Mouse (Mus musculus) kidney, adult 2 months (tissue): ENCODE measurements around the gene Abcb4. TPM values are rescaled to one million over a fixed set of nuclear protein-coding genes. Genes with fewer than 3 reads are reported as not detected.

Source experiments
- DNase-seq: peaks from one replicate; pipeline ENCODE4 v3.0.0; 2021
- H3K27ac ChIP-seq: fragments of 200-500 bp; 2 replicates; pipeline ENCODE4 v1.5.1; 2012; ENCODE audit warnings: low read depth, low read length, control low read depth, inconsistent platforms; ENCODE audit not compliant: insufficient read depth
- H3K27me3 ChIP-seq: fragments of 200-500 bp; replicated peaks from 2 replicates; pipeline ENCODE4 v1.6.1; 2012; ENCODE audit warnings: mild to moderate bottlenecking, moderate library complexity, low read length, inconsistent platforms; ENCODE audit not compliant: control insufficient read depth, insufficient read depth
- H3K36me3 ChIP-seq: fragments of 200-500 bp; 2 replicates; pipeline ENCODE4 v1.6.1; 2012; ENCODE audit warnings: mild to moderate bottlenecking, moderate library complexity, low read length, inconsistent platforms; ENCODE audit not compliant: control insufficient read depth, insufficient read depth
- H3K4me1 ChIP-seq: fragments of 200-500 bp; 2 replicates; pipeline ENCODE4 v1.6.1; 2011; ENCODE audit warnings: low read length; ENCODE audit not compliant: control insufficient read depth, insufficient read depth
- H3K4me3 ChIP-seq: fragments of 200-500 bp; 2 replicates; pipeline ENCODE4 v1.5.1; 2011; ENCODE audit warnings: mild to moderate bottlenecking, low read depth, low read length, control low read depth; ENCODE audit not compliant: insufficient read depth
- CTCF ChIP-seq: fragments of 200-500 bp; conservative IDR thresholded peaks from 2 replicates; pipeline ENCODE4 v1.5.1; 2011; ENCODE audit warnings: low read depth, mild to moderate bottlenecking, control low read depth, low read length, moderate library complexity, mixed read lengths; ENCODE audit not compliant: insufficient read depth, insufficient read length
- POLR2A ChIP-seq: fragments of 200-500 bp; IDR thresholded peaks from one replicate; pipeline ENCODE4 v1.6.1; 2011; ENCODE audit warnings: low read depth, low read length, control low read depth
- WGBS: fragments of 180-500 bp; shearing (Covaris S2); methylation state at CpG from one replicate; pipeline ENCODE4 v1.1.7; 2018; 5-methylcytosine and 5-hydroxymethylcytosine counted together
- polyA plus RNA-seq: library from polyadenylated mRNA; depleted of rRNA; stranded (reverse); fragments of >200 nt; gene quantifications from 2 replicates; pipeline ENCODE4 v1.2.3, GENCODE M21; 2012

Gene Abcb4
- polyA plus RNA-seq, 1 experiment, result 0.33 TPM

DNA sequence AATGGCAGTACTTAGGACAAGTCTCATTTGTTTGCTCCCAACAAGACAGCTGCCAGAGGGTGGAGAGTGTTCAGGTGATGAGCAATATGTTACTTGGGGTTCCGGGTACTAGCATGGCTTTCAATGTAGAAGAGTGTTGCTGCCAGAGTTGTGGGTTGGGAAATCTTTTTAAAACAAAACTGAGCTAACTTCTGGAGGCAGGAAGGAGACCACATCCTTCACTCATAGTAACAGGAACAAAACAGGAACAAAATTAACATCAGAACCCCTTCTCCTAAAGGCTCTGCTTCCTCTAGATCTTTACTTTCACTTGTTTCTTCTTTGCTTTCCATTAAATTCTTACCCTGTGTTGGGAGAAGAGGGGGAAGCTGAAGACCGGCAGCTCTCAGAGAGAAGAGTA lies 60.1 kb downstream of the Abcb4 start:
- WGBS, result 88% methylated on average over 2 of the region's 2 CpGs
- no peaks in the 10 kb centered on the region for H3K27me3 ChIP-seq
- H3K36me3 ChIP-seq, result no peaks in the 10 kb centered on the region
- TF ChIP-seq CTCF (no peak), POLR2A (no peak)
- no peak overlapping the region for H3K4me3 ChIP-seq
- H3K27ac ChIP-seq, result no peak overlapping the region
- no peak for DNase-seq
- H3K4me1 ChIP-seq, result no peaks in the 10 kb centered on the region

DNA sequence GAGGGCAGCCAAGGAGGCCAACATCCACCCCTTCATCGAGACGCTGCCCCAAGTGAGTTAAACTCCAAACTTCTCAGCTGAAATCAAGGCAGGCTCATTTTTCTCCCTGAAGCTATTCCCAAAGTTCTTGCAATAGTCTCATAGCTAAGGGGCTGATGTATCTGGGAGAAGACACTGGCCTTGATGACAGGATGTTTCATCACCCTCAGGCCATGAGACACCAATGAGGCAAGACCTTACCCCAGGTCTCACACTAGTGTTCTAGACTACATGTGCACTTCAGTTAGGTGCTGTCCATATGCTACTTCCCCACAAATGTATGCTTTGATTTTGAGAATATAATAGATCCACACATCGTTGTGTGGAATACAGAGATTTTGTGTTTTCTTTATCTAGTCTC lies 62.0 kb downstream of the Abcb4 start:
- no peak overlapping the region for H3K4me3 ChIP-seq
- H3K36me3 ChIP-seq, result no peaks in the 10 kb centered on the region
- TF ChIP-seq POLR2A, result no peak
- TF ChIP-seq CTCF, result no peak
- no peak for DNase-seq
- no peaks in the 10 kb centered on the region for H3K27me3 ChIP-seq
- H3K4me1 ChIP-seq, result no peaks in the 10 kb centered on the region
- WGBS, result 95% methylated on average over 3 of the region's 3 CpGs
- no peak overlapping the region for H3K27ac ChIP-seq

DNA sequence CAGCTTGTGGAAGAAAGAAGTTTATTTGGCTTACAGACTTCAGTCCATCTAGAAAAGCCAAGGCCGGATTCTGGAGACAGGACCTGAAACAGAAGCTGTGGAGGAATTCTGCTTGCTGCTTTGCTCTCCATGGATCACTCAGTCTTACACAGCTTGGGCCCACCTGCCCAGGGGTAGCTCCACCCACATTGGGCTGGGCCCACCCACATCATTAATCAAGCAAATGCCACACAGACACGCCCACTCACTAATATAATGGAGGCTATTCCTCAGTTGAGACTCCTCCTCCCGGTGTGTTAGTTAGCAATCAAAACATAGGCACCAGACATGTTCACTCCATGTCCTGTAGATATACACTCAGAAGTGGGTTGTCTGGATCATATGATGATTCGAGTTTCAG lies 67.0 kb downstream of the Abcb4 start:
- 83% methylated on average over 4 of the region's 4 CpGs for WGBS
- no peak for DNase-seq
- no peaks in the 10 kb centered on the region for H3K27me3 ChIP-seq
- H3K4me1 ChIP-seq, result no peaks in the 10 kb centered on the region
- H3K36me3 ChIP-seq, result peaks cover 8% of the 10 kb centered on the region
- no peak overlapping the region for H3K27ac ChIP-seq
- TF ChIP-seq CTCF (no peak), POLR2A (no peak)
- H3K4me3 ChIP-seq, result no peak overlapping the region

DNA sequence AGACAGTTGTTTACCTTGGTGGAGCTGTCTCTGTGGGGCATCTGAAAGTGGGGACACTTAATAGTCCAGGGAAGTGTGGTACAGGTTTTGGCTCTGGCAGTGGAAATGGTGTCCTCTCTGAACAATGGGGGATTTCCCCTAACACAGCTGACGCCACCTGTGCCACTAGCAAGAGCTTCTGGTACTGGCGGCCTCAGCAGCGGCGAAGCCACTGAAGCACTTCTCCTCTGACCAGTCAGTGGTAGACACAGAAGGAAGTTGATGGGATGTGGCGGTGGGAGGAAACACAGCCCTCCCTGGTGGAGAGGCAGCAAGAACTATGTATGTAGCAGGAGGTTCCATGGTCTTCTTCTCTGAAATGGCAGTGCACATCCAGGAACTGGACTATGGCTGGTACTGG lies 71.0 kb downstream of the Abcb4 start:
- H3K4me3 ChIP-seq, result no peak overlapping the region
- H3K36me3 ChIP-seq, result peaks cover 22% of the 10 kb centered on the region
- H3K27me3 ChIP-seq, result no peaks in the 10 kb centered on the region
- WGBS, result 91% methylated on average over 5 of the region's 5 CpGs
- H3K4me1 ChIP-seq, result no peaks in the 10 kb centered on the region
- no peak for TF ChIP-seq CTCF
- TF ChIP-seq POLR2A, result no peak
- H3K27ac ChIP-seq, result no peak overlapping the region
- no peak for DNase-seq

DNA sequence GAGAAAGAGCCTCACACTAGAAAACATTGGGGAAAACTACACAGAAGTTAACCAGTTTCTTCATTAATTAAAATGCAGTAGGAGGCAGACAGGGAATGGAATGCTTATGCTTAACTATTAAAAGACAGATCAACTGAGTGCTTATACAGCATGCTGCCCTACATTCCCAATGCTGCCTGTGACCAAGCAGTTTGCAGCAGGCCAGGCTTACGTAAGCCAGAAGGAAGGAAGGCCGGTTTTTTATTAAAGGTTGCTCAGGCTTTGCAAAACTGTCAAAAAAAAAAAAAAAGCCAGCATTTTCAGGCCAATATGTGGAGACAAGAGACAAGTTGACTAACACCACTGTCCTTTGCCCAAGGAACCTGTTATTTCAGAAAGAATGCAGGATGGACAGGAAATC lies 77.2 kb downstream of the Abcb4 start:
- DNase-seq, result peak; percentile 37
- Histone ChIP-seq H3K36me3 (peaks cover 24% of the 10 kb centered on the region), H3K27ac (no peak overlapping the region), H3K4me3 (no peak overlapping the region), H3K4me1 (peaks cover 3% of the 10 kb centered on the region; the same call in 1 of the 2 replicates), H3K27me3 (no peaks in the 10 kb centered on the region)
- TF ChIP-seq CTCF, result no peak
- TF ChIP-seq POLR2A, result no peak
- WGBS, result 62% methylated on average over 2 of the region's 2 CpGs

DNA sequence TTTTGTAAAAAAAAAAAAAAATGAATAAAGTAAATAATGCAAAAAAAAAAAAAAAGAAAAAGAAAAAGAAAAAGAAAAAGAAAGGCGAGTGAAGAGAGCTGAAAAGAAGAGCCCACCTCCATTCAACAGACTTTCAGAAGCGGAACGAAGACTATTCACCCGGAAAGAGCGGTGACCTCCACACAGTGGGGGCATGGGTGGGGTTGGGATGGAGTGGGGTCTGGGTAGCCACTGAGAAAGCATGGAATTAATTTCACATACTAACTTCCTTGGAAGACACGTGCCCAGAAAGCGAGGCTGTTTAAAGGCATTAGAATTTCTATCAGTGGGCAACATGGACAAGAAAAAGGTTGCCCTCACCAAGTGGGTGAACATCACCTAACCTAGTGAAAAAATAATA lies 78.8 kb downstream of the Abcb4 start:
- WGBS, result 84% methylated on average over 7 of the region's 7 CpGs

DNA sequence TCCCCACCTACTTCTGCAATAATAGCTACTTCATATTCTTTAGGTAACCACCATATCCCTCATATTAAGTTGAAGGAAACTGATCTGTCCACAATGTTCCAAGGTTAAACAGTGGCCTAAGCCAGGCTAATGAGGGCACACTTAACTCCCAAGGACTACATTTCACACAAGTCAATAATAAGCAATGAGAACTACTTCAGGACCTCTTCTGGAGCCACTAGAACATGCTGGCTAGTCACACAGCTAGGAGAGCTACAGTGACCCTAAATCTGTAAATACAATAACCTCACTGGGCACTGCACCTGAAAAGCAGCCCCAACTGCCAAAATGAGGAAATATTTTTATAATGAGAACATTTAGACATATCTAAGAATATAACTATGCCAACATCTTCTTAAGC lies 81.2 kb downstream of the Abcb4 start:
- Histone ChIP-seq H3K27ac (no peak overlapping the region), H3K4me1 (peaks cover 3% of the 10 kb centered on the region; the same call in 1 of the 2 replicates), H3K4me3 (no peak overlapping the region), H3K36me3 (peaks cover 9% of the 10 kb centered on the region), H3K27me3 (no peaks in the 10 kb centered on the region)
- TF ChIP-seq POLR2A, result no peak
- no peak for TF ChIP-seq CTCF
- DNase-seq, result no peak

More for the DNA sequence above, 78.8 kb downstream of the Abcb4 start:
- no peak overlapping the region for H3K4me3 ChIP-seq
- H3K4me1 ChIP-seq, result peaks cover 3% of the 10 kb centered on the region; the same call in 1 of the 2 replicates
- no peak overlapping the region for H3K27ac ChIP-seq
- DNase-seq, result no peak
- TF ChIP-seq POLR2A, result no peak
- H3K27me3 ChIP-seq, result no peaks in the 10 kb centered on the region
- H3K36me3 ChIP-seq, result peaks cover 19% of the 10 kb centered on the region

DNA sequence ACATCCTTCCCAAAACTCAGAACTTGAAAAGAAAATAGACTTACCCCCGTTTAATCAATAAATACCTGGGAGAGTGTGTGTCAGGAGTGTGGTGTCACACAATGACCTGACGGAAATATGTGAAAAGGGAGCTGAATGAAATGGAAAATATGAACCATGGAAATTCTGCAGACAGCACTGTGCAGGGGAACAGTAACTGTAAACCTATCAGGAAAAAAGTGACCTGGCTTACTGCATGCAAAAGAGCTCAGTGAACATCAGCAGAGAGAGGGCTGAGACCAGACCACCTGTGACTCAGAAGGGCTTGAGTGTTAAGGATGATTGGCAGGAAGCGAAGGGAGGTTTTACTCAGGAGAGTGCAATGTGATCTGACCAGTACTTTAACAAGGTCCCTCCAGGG lies 92.0 kb downstream of the Abcb4 start:
- TF ChIP-seq POLR2A (no peak), CTCF (no peak)
- DNase-seq, result no peak
- 89% methylated on average over 3 of the region's 3 CpGs for WGBS
- H3K4me3 ChIP-seq, result no peak overlapping the region
- H3K36me3 ChIP-seq, result peaks cover 18% of the 10 kb centered on the region
- H3K4me1 ChIP-seq, result no peaks in the 10 kb centered on the region
- H3K27ac ChIP-seq, result no peak overlapping the region
- H3K27me3 ChIP-seq, result no peaks in the 10 kb centered on the region
